Comparison of ENCODE assay signal across 3 mouse cellular contexts in genomic region chr6:130770476-130770875, GRCm38 (mm10).
DNase-seq lines count a peak whose midpoint lies in the region.

No protein-coding gene starts in this region.

- DNase-seq in 416B (ENCODE audit: low read depth): peak; percentile 56
- peak; percentile 8 for DNase-seq in adrenal gland, adult 2 months
- peak; percentile 3 for DNase-seq in adrenal gland, adult 8-10 months

Comparison
In these comparisons a context has a peak if more than half of its experiments do, and no peak if none do; other contexts are left out.
1. DNase-seq: peak in every context shown above with its lines; median percentile 56 in 416B; 8 in adrenal gland, adult 2 months; 3 in adrenal gland, adult 8-10 months.